Mouse (Mus musculus): Measurements from ENCODE around the gene Nfib.
"Not testable (repeated sequence)": the region's sequence is repeated elsewhere in the genome, so short reads cannot be mapped to it uniquely, and the experiment has no call there.

Nfib gene

DNA sequence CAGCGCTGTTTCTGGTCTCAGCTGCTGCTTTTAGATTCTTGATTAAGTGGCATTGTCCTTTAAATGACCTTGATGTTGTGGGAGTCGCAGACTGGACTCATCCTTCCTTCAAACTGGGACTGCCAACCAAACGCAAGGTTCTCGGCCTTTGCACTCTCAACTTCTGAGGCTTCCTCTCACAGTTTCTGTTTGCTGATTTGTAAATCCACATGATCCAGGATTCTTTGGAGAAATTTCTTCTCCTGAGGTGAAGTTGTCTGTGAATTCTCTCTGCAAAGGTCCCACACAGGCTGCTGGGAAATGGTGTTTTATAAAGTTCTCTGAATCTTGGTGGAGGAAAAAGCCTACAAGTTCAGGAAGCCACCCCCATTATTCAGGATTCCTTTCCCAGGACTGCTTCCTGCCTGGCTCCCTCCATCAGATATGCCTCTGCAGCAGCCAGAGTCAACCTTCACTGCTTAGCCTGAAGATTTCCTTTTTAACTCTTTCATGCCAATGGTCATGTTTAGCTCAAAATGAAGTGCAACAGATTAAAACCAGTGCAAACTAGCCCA is 439.4 kb downstream of the Nfib start:
- no peak for DNase-seq (ENCODE audit: low spot score in 2 of 2)

DNA sequence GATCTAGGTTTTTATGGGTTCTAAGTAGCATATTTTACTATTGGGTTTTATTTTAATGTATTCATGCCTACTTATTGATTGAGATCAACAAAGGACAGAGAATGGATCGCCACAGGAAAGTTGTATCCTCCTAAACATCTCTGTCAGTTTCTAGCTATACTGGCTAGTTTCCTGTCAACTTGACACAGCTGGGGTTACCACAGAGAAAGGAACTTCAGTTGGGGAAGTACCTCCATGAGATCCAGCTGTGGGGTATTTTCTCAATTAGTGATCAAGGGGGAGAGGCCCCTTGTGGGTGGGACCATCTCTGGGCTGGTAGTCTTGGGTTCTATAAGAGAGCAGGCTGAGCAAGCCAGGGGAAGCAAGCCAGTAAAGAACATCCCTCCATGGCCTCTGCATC is 447.0 kb downstream of the Nfib start:
- not testable (repeated sequence) for DNase-seq (ENCODE audit: low spot score in 2 of 2)

DNA sequence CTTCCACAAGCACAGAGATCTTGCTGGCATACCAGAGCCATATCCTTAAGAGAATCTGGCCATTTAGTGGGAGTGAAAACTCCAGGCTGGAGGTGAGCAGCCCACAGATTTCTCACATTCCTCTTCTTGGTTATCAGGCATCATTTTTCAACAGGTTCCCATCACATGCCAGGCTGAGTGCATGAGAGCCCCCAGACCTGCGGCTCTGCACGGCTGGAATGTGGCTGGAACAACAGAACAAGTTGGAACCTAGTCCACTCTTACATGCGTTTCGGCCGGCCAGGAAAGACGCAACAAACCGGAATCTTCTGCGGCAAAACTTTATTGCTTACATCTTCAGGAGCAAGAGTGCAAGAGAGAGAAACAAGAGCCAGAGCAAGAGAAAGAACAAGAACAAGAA is 453.5 kb downstream of the Nfib start:
- no peak for DNase-seq (ENCODE audit: low spot score in 2 of 2)

DNA sequence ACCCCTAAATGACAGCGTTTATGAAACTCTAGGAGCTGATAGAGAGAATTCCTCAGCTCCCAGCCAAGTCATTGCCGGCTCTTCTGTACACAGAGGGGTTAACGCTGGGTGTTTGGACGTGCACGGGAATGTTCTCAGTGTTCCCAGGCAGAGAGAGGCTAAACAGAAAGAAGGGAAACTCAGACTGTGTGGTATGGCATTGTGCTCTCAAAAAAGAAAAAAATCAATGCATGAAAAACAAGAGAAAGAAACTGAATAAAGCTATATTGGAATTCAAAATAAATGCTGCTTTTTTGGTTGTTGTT is 455.2 kb downstream of the Nfib start:
- DNase-seq (ENCODE audit: low spot score in 2 of 2) = no peak

DNA sequence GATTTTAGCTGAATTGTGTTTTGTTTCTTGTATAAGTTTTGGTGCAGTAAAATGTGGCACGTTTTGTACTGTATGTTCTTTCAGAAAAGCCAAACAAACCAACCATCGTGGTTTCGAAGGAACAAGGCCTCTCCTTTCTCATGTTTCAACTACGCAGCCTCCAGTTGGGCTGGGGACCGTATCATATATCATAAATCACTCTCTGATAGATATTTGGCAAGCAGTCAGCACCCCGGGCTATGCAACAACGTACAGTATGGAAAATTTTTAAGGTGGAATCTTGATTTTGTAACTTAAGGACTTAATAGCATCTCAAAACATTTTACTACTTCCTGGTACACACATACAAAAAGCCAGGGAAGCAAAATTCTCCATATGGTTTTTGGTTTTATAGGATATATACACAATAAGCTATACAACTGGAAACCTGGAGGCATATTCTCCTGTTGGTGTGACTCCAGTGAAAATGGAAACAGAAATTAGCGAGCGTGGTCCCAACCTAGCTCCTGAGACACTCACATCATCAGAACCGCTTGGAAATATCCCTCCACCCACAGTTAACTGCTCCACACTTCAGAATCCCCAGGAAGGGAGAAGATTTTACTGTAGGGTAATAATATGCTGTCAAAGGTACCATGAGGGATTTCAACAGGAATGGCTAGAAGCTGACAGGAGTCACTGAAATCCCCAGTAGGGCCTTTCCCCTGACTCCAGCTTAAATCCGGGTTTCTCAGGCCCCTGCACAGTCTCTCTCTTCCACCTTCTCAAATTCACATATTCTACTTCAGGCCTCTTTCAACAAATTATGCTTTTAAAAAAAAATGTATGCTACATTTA is 455.8 kb downstream of the Nfib start:
- no peak for DNase-seq (ENCODE audit: low spot score in 2 of 2)

DNA sequence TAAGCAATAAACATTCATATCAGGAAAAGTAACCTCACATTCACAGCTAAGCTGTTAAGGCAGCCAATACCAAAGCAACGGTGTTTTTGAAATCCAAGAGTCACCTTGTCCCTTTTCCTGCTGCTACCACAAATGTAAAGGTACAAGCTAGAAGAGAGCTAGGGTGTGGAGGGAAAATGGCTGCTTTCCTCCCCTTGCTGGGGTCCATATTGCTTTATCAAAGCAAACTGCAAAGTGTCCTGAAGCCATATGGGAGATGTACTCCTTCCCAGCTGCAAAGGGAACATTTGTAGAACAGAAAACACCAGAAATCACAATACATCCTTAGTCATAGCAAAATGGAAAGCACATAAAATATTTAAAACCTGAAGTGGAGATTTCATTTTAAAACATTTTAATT is 456.6 kb downstream of the Nfib start:
- no peak for DNase-seq (ENCODE audit: low spot score in 2 of 2)

DNA sequence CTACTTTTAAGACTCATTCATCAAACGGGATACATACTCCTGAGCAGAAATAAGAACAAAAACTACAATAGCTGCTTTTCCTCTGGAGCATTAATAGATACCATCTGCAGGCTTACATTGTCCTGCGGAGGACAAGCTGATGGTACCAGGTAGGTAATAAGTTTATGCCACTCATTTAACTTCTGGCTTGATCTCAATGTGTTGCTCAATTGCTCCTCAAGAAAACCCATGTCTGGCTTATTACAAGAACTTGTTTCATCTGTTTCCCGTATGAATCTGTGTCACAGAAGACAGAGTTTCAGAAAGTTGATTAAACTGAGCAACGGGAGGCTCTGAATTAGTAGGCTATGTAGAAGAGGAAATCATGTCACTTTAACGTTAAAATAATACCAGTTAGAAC is 457.5 kb downstream of the Nfib start:
- DNase-seq (ENCODE audit: low spot score in 2 of 2) = no peak

DNA sequence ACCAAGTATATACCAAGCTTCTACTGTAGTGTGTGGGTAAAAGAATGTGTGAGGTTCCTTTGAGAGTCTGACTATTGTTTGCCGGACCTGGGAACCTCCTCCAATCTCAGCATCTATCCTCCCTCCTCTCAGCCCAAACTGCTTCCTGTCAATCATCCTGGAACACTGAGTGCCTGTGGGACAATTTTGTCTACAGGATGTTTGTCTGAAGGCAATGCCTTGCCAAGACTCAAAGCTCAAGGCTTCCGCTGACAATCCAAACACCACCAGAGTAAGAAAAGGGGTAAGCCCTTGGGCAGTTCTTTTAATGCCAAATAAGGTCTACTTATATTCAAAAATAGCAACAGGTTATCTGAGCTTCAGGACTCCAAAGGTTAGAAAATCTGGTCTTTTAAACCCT is 459.3 kb downstream of the Nfib start:
- no peak for DNase-seq (ENCODE audit: low spot score in 2 of 2)
